Mouse (Mus musculus) MN1 (cell line): Measurements from ENCODE around the gene C530008M17Rik.
"Not testable (repeated sequence)": the region's sequence is repeated elsewhere in the genome, so short reads cannot be mapped to it uniquely, and the experiment has no call there.

Experiments
- DNase-seq: peaks from one replicate; pipeline ENCODE4 v3.0.0-alpha.2; 2016; ENCODE audit warnings: low spot score

C530008M17Rik gene

GRCm38 (mm10) chr5:76904713-76905404 lies 248.5 kb downstream of the C530008M17Rik start:
- peak; percentile 24 for DNase-seq

GRCm38 (mm10) chr5:76905405-76906154 lies 249.3 kb downstream of the C530008M17Rik start, which contains the start of gene Aasdh:
Gene Aasdh, minus strand, starts transcription at chr5:76905514.
- peak; percentile 97 for DNase-seq

- DNase-seq = peak; percentile 14
These were observed 249.8 kb downstream of the C530008M17Rik start for GRCm38 (mm10) chr5:76906155-76906499.

GRCm38 (mm10) chr5:76910807-76911206 lies 254.5 kb downstream of the C530008M17Rik start:
- DNase-seq = no peak

- not testable (repeated sequence) for DNase-seq
These were observed 256.2 kb downstream of the C530008M17Rik start for GRCm38 (mm10) chr5:76912522-76912921.

- peak; percentile 50 for DNase-seq
These were observed 266.5 kb downstream of the C530008M17Rik start for GRCm38 (mm10) chr5:76922833-76923232.
